In the genomic region with DNA sequence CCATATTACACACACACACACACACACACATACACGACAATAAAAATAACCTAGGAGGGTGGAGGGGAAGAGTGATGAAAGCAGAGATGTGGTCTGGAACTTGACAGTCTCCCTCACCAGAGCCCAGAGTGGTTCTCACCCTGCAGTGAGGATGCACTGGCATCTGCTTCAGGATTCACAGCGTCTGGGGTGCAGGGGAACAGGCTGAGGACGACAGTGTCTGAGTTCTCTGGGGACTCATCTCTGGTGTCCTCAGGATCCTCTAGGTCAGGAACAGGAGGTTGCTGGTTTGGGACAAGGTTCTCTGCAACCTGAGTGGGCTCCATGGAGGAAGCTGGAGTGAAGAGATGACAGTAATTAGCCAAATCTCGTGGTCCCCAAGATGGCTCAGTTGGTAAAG, we compare ENCODE assay signal across 8 mouse cellular contexts. TPM values are rescaled to one million over a fixed set of nuclear protein-coding genes. Genes with fewer than 3 reads are reported as not detected.
DNase-seq lines count a peak whose midpoint lies in the region; ATAC-seq and TF ChIP-seq lines count a peak whose summit lies in the region.

No protein-coding gene starts in this region.

- H3K79me2 ChIP-seq in liver, adult 2 months (ENCODE audit: control insufficient read depth, insufficient read depth, low read length): no peaks in the 10 kb centered on the region; the same call in 1 of the 2 replicates

- 0 out of 2 replicates have a peak, but pooled peaks cover 3% of the 10 kb centered on the region for H3K36me3 ChIP-seq in liver, adult 2 months (ENCODE audit: control insufficient read depth, insufficient read depth, low read length)
- peaks cover 51% of the 10 kb centered on the region for H3K36me3 ChIP-seq in forebrain, embryonic 13.5 days (ENCODE audit: poor library complexity, severe bottlenecking)
- H3K36me3 ChIP-seq in limb, embryonic 13.5 days: peaks cover 51% of the 10 kb centered on the region
- peaks cover 36% of the 10 kb centered on the region for H3K36me3 ChIP-seq in small intestine, adult 2 months (ENCODE audit: control insufficient read depth, insufficient read depth, low read length)

- H3K27ac ChIP-seq in liver, adult 2 months (replicated peaks; ENCODE audit: insufficient read depth, low read depth, low read length): 0 out of 2 replicates have a peak overlapping the region, but pooled peaks have one; percentile 73
- H3K27ac ChIP-seq in forebrain, embryonic 13.5 days: no peak overlapping the region
- no peak overlapping the region for H3K27ac ChIP-seq in limb, embryonic 13.5 days
- 0 out of 2 replicates have a peak overlapping the region, but pooled peaks have one; percentile 79 for H3K27ac ChIP-seq in small intestine, adult 2 months (ENCODE audit: insufficient read depth, low read depth, low read length)

- no peak for DNase-seq in liver, adult 2 months (ENCODE audit: extremely low read depth, low read depth, low spot score)
- DNase-seq in liver: no peak
- DNase-seq in right cerebral cortex, postnatal 10 days (ENCODE audit: low spot score in 2 of 2): no peak
- no peak for DNase-seq in cerebellum, adult 8-10 months
- no peak for DNase-seq in urinary bladder, adult 2 months (ENCODE audit: low spot score)

- no peaks in the 10 kb centered on the region for H3K27me3 ChIP-seq in liver, adult 2 months (ENCODE audit: control insufficient read depth, insufficient read depth, low read length)
- no peaks in the 10 kb centered on the region for H3K27me3 ChIP-seq in forebrain, embryonic 13.5 days
- no peaks in the 10 kb centered on the region for H3K27me3 ChIP-seq in limb, embryonic 13.5 days
- no peaks in the 10 kb centered on the region for H3K27me3 ChIP-seq in small intestine, adult 2 months (ENCODE audit: control insufficient read depth, insufficient read depth, low read length)

- TF ChIP-seq POLR2A in liver, adult 2 months (IDR thresholded peaks at IDR 0.05; ENCODE audit: extremely low read depth, insufficient read depth, low read length): no peak
- no peak for TF ChIP-seq POLR2A in small intestine, adult 2 months (IDR thresholded peaks at IDR 0.05; ENCODE audit: low read depth, low read length)

- no peak overlapping the region for H3K4me3 ChIP-seq in liver, adult 2 months (ENCODE audit: insufficient read depth, low read depth, low read length)
- peak overlapping the region; percentile 78 for H3K4me3 ChIP-seq in forebrain, embryonic 13.5 days
- peak overlapping the region; percentile 89 for H3K4me3 ChIP-seq in limb, embryonic 13.5 days
- peak overlapping the region; percentile 15; the same call in 1 of the 2 replicates for H3K4me3 ChIP-seq in small intestine, adult 2 months (ENCODE audit: low read depth, low read length)

- peaks cover 11% of the 10 kb centered on the region for H3K4me1 ChIP-seq in liver, adult 2 months (ENCODE audit: control insufficient read depth, insufficient read depth, low read length)
- H3K4me1 ChIP-seq in forebrain, embryonic 13.5 days: peaks cover 24% of the 10 kb centered on the region
- H3K4me1 ChIP-seq in limb, embryonic 13.5 days: peaks cover 21% of the 10 kb centered on the region
- peaks cover 12% of the 10 kb centered on the region for H3K4me1 ChIP-seq in small intestine, adult 2 months (ENCODE audit: control insufficient read depth, insufficient read depth, insufficient read length, low read length)

- no peak for ATAC-seq in forebrain, embryonic 13.5 days
- no peak for ATAC-seq in limb, embryonic 13.5 days (ENCODE audit: low FRiP score, low read depth)

- TF ChIP-seq CTCF in liver, adult 2 months (IDR thresholded peaks at IDR 0.05; ENCODE audit: low read depth, low read length): no peak
- no peak for TF ChIP-seq CTCF in small intestine, adult 2 months (IDR thresholded peaks at IDR 0.05; ENCODE audit: extremely low read depth, insufficient read length, insufficient replicate concordance, low read depth, low read length)

- WGBS in liver, adult 2 months: 56% methylated on average over 4 of the region's 4 CpGs
- WGBS in forebrain, embryonic 13.5 days: 81% methylated on average over 4 of the region's 4 CpGs
- WGBS in limb, embryonic 13.5 days: 75% methylated on average over 4 of the region's 4 CpGs
- 75% methylated on average over 4 of the region's 4 CpGs for WGBS in small intestine, adult 2 months

- peak overlapping the region; percentile 75 for H3K4me2 ChIP-seq in forebrain, embryonic 13.5 days
- H3K4me2 ChIP-seq in limb, embryonic 13.5 days (replicated peaks): peak overlapping the region; percentile 74

- H3K9me3 ChIP-seq in forebrain, embryonic 13.5 days (replicated peaks): no peaks in the 10 kb centered on the region
- no peaks in the 10 kb centered on the region for H3K9me3 ChIP-seq in limb, embryonic 13.5 days

- 0 out of 2 replicates have a peak overlapping the region, but pooled peaks have one; percentile 48 for H3K9ac ChIP-seq in liver, adult 2 months (ENCODE audit: low read depth, low read length)
- peak overlapping the region; percentile 66; the same call in 1 of the 2 replicates for H3K9ac ChIP-seq in forebrain, embryonic 13.5 days
- H3K9ac ChIP-seq in limb, embryonic 13.5 days: peak overlapping the region; percentile 72

RNA-seq across cellular contexts. Expression of a gene that starts 1.1 kb away (rescaled TPM):
- 9.4 and 13.6 TPM in 2 replicates for total RNA-seq in liver, adult 2 months (2014; rRNA removed)
- polyA plus RNA-seq in liver, adult 2 months (2012; rRNA removed): 16.0 and 27.8 TPM in 2 replicates
- 12.2 and 14.2 TPM in 2 replicates for polyA plus RNA-seq in forebrain, embryonic 13.5 days (2015; fragmentation: Nextera tagmentation; extraction: Ambion mirVana)
- 23.8 and 26.0 TPM in 2 replicates for polyA plus RNA-seq in limb, embryonic 13.5 days (2015; fragmentation: Nextera tagmentation; extraction: Ambion mirVana)
- polyA plus RNA-seq in small intestine, adult 2 months (2012; rRNA removed): 23.9 and 44.9 TPM in 2 replicates
- 14.8 and 17.3 TPM in 2 replicates for polyA plus RNA-seq in urinary bladder, adult 2 months (2012; rRNA removed)

RNA-seq across cellular contexts. Expression of a gene that starts 1.4 kb away (rescaled TPM):
- total RNA-seq in liver, adult 2 months (2014; rRNA removed): 20.1 and 20.7 TPM in 2 replicates
- polyA plus RNA-seq in liver, adult 2 months (2012; rRNA removed): 53.4 and 55.0 TPM in 2 replicates
- 47.4 and 48.0 TPM in 2 replicates for polyA plus RNA-seq in forebrain, embryonic 13.5 days (2015; fragmentation: Nextera tagmentation; extraction: Ambion mirVana)
- polyA plus RNA-seq in limb, embryonic 13.5 days (2015; fragmentation: Nextera tagmentation; extraction: Ambion mirVana): 51.0 and 56.0 TPM in 2 replicates
- 43.3 and 83.7 TPM in 2 replicates for polyA plus RNA-seq in small intestine, adult 2 months (2012; rRNA removed)
- polyA plus RNA-seq in urinary bladder, adult 2 months (2012; rRNA removed): 73.8 and 74.1 TPM in 2 replicates

RNA-seq across cellular contexts. Expression of a gene that starts 1.6 kb away (rescaled TPM):
- 0.09 and 0.34 TPM in 2 replicates for total RNA-seq in liver, adult 2 months (2014; rRNA removed)
- polyA plus RNA-seq in liver, adult 2 months (2012; rRNA removed): not detected in 2 replicates
- 0.23 and 0.45 TPM in 2 replicates for polyA plus RNA-seq in forebrain, embryonic 13.5 days (2015; fragmentation: Nextera tagmentation; extraction: Ambion mirVana)
- polyA plus RNA-seq in limb, embryonic 13.5 days (2015; fragmentation: Nextera tagmentation; extraction: Ambion mirVana): 0.38 TPM in 2 replicates
- polyA plus RNA-seq in small intestine, adult 2 months (2012; rRNA removed): 1.6 and 5.3 TPM in 2 replicates
- polyA plus RNA-seq in urinary bladder, adult 2 months (2012; rRNA removed): 0.29 and 0.35 TPM in 2 replicates

RNA-seq across cellular contexts. Expression of a gene that starts 6.8 kb away (rescaled TPM):
- 3.3 and 4.4 TPM in 2 replicates for total RNA-seq in liver, adult 2 months (2014; rRNA removed)
- polyA plus RNA-seq in liver, adult 2 months (2012; rRNA removed): 15.0 and 16.6 TPM in 2 replicates
- polyA plus RNA-seq in forebrain, embryonic 13.5 days (2015; fragmentation: Nextera tagmentation; extraction: Ambion mirVana): 33.4 and 37.4 TPM in 2 replicates
- 25.1 and 26.0 TPM in 2 replicates for polyA plus RNA-seq in limb, embryonic 13.5 days (2015; fragmentation: Nextera tagmentation; extraction: Ambion mirVana)
- 4.9 and 9.2 TPM in 2 replicates for polyA plus RNA-seq in small intestine, adult 2 months (2012; rRNA removed)
- 18.0 and 25.1 TPM in 2 replicates for polyA plus RNA-seq in urinary bladder, adult 2 months (2012; rRNA removed)

RNA-seq across cellular contexts. Expression of a gene that starts 17.2 kb away (rescaled TPM):
- under 0.01 TPM in 1 of 2 replicates, not detected in the other for total RNA-seq in liver, adult 2 months (2014; rRNA removed)
- not detected in 2 replicates for polyA plus RNA-seq in liver, adult 2 months (2012; rRNA removed)
- polyA plus RNA-seq in forebrain, embryonic 13.5 days (2015; fragmentation: Nextera tagmentation; extraction: Ambion mirVana): 100 and 102 TPM in 2 replicates
- polyA plus RNA-seq in limb, embryonic 13.5 days (2015; fragmentation: Nextera tagmentation; extraction: Ambion mirVana): 0.67 and 0.87 TPM in 2 replicates
- polyA plus RNA-seq in small intestine, adult 2 months (2012; rRNA removed): 0.04 TPM in 1 of 2 replicates, not detected in the other
- 0.12 and 0.18 TPM in 2 replicates for polyA plus RNA-seq in urinary bladder, adult 2 months (2012; rRNA removed)

Comparison
In these comparisons a context has a peak if more than half of its experiments do, and no peak if none do; other contexts are left out.
1. H3K27ac ChIP-seq: peak in liver, adult 2 months (single experiment) and small intestine, adult 2 months (single experiment); none in forebrain, embryonic 13.5 days (single experiment) and limb, embryonic 13.5 days (single experiment).
2. Peak in every context shown above with its lines, with median percentiles within 50 percentile points of each other: H3K9ac ChIP-seq.